Mouse (Mus musculus) lung, postnatal 4 days (tissue): Measurements from ENCODE around the gene Gmeb2.
A peak's percentile ranks its signal among the peaks of the same experiment; 100 is the strongest.

Source experiments
- DNase-seq, 2 experiments: peaks; one replicate each; pipeline ENCODE4 v3.0.0; 2021

Gene Gmeb2

GRCm38 (mm10) chr2:181273829-181274228, 14.0 kb downstream of the Gmeb2 start:
- no peak for DNase-seq

GRCm38 (mm10) chr2:181272092-181272491, 15.7 kb downstream of the Gmeb2 start:
- DNase-seq = no peak

DNA sequence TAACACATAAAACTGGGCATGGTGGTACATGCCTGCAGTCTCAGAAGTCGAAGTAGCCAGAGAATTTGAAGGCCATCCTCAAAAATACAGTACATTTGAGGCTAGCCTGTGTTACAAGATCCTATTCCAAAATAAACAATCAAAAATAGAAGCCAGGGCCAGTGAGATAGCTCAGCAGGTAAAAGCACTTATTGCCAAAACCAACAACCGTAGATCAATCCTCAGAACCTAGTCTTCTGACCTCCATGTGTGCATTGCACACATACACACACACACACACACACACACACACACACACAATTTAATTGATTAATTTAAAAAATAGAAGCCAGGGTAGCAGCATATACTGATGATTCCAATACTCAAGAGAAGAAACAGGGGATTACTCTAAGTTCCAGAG, 21.0 kb downstream of the Gmeb2 start:
- DNase-seq = no peak

GRCm38 (mm10) chr2:181253248-181253647, 34.6 kb downstream of the Gmeb2 start:
- no peak for DNase-seq

DNA sequence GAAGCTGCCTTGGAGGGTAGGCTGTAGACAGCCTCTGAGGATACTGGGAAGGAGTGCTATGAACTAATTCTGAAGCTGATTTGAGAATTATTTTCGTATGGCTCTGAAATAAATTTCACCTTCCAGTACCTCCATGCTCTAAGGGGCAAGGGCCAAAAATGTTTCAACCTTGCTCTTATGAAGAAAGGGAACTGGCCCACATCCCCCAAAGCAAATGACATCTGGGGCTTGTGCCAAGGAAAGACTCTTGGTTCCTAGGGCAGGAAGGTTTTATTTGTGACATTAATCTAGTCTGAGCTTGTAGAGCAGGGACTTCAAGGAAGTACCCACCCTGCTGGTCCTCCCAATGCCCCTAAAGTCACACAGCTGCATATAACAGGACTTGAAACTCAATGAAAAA, 36.0 kb downstream of the Gmeb2 start:
- DNase-seq = no peak

GRCm38 (mm10) chr2:181249217-181249616, 38.6 kb downstream of the Gmeb2 start:
- DNase-seq = no peak

- DNase-seq = no peak
Observed at GRCm38 (mm10) chr2:181245031-181245430, 42.8 kb downstream of the Gmeb2 start.

DNA sequence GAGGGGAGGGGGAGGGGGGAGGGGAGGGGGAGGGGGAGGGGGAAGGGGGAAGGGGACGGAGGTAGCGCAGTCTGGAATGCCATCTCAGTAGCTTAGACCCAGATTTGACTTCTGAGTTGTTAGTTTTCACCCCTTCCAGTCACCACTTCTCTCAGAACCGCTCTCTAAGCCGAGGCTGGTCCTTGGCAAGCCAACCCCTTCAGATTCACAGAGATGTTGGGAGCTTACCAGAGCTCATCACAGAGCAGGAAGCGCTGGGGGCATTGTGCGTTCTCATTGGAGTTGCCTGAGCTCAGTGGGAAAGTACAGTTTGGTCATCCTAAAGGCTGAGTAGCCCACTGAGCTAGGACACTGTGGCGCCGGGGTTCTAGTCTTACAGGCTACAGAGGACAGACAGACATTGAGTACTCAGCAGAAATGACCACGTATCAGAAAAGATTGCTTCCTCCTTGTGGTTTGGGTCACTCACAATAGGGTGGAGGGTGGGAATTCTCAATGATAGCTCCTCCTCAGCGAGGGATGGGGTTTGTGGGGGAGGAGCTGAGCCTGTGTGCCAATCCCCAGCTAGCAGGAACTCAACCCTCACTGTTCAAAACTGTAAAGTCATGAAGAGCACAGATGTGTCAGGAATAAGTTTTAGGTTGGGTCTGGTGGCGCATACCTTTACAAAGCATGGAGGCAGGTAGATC, 44.0 kb downstream of the Gmeb2 start:
- DNase-seq = peak; percentile 66 to 70

GRCm38 (mm10) chr2:181242314-181242665, 45.5 kb downstream of the Gmeb2 start:
- no peak for DNase-seq

- DNase-seq = peak; percentile 62 to 74
Observed at GRCm38 (mm10) chr2:181241602-181242313, 46.1 kb downstream of the Gmeb2 start, which contains the start of gene Helz2. Gene Helz2 (minus strand): TSS chr2:181242027.

DNA sequence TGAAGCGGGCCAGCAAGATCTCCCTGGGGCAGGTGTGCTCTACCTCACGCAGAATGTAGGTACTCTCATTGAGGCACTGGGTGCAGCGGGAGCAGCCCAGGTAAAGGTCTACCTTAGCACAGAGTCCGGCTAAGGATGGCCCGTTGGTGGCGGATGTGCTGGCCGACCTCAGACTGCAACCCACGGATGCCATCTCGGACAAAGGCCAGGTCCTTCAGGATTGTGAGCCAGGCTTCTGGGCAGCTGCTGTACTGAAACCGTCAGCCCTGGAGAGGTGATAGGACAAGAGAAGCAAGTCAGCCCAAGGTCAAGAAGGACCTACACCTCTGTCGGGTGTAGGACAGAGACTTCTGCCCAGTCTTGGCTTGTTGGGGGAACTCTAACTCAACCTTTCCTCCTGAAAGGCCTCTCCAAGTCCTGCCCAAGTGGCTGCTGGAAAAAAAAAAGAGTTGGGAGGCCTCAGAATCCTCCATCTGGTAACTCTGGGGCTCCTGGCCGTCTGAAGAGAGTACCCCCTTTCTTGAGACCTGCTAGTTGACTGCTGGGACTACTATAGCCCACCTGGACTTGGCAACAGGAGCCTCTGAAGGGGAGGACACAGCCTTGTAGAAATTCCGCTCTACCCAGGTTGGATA, 46.9 kb downstream of the Gmeb2 start:
- no peak for DNase-seq

DNA sequence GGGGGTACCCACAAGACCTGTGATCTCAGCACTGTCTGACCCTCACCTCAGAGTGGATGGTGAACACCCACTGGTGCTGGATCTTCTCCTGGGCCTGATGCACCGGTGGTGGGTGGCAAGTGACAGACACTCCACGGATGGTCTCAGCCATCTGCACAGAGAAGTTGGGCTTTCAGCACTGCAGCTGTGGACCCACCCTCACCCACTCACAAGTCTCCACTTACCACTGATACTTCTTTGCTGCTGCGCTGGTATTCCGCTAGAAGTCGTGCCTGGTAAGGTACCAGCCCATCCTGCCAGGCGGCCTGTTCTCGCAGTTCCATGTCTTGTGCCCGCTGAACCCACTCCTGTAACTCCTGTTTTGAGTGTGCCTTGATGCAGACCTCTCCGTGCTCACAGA, 48.6 kb downstream of the Gmeb2 start:
- no peak for DNase-seq

DNA sequence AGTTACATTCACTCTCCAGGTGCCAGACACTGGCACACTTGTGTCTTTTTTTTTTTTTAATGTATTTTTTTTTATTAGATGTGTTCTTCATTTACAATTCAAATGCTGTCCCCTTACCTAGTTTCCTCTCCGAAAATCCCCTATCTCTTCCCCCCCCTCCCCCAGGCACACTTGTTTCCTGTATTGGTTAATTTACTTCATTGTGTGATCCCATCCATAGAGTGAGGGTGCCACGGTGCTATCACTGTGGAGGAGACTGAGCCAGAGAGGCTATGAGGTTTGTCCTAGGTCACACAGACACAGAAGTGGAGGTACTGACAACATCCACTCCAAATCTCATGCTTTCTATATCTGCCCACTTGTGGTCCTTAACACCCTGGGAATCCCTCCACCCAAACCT, 49.0 kb downstream of the Gmeb2 start:
- no peak for DNase-seq

DNA sequence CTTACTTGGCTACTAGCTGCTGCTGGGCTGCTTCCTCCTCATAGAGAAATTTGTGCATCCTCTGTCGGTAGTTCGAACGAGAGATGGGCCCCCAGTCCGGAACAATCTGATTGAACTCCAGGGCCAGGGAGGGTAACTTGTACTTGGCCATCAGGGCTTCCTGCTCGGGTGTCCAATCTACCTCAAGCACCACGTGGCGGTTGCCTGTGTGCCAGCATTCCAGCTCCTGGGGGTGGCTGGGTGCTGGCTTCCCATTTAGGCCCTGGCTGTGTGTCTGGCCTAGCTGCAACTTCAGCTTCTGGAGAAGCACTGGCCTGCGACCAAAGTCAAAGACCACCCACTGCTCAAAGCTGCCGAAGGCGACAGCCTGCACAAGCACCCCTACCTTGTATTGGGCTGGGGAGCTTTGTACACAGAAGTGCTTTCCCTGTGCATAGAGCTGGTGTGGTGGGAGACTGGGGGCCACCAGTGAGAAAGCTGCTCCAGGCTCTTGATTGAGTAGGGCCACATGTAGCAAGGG, 49.7 kb downstream of the Gmeb2 start:
- DNase-seq = no peak

- DNase-seq = peak in 1 of 2 experiments; percentile 22
Observed at GRCm38 (mm10) chr2:181237251-181238014, 50.4 kb downstream of the Gmeb2 start.

GRCm38 (mm10) chr2:181235681-181236566, 51.9 kb downstream of the Gmeb2 start:
- DNase-seq = peak in 1 of 2 experiments; percentile 28

- no peak for DNase-seq
Observed at GRCm38 (mm10) chr2:181234680-181235079, 53.2 kb downstream of the Gmeb2 start.

GRCm38 (mm10) chr2:181233443-181233842, 54.4 kb downstream of the Gmeb2 start:
- no peak for DNase-seq

GRCm38 (mm10) chr2:181231171-181231570, 56.7 kb downstream of the Gmeb2 start:
- DNase-seq = no peak

- peak in 1 of 2 experiments; percentile 34 for DNase-seq
Observed at GRCm38 (mm10) chr2:181228335-181228734, 59.5 kb downstream of the Gmeb2 start.

DNA sequence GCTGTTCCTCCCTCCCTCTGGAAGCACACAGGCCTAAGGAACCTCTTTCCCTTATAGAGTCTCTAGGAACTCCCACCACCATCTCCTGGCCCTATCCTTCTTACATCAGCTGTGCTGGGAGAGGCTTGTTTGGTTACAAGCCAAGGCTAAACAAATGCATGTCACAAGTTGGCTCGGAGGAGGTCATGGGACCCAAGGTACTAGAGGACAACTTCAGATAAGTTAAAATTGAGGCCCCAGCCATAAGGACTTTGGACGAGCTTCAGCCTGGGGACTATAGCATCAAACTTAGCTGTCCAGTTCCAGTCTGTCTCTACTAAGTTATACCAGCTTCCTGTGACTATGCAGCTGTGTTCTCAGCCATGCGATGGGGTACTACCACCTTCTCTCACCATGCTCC, 60.7 kb downstream of the Gmeb2 start:
- no peak for DNase-seq

- no peak for DNase-seq
Observed at GRCm38 (mm10) chr2:181224994-181225393, 62.8 kb downstream of the Gmeb2 start.
